Mouse (Mus musculus) stomach, embryonic 16.5 days (tissue): ENCODE measurements around the gene Sh3glb1. TPM values are rescaled to one million over a fixed set of nuclear protein-coding genes. Genes with fewer than 3 reads are reported as not detected.
"Not testable (repeated sequence)": the region's sequence is repeated elsewhere in the genome, so short reads cannot be mapped to it uniquely, and the experiment has no call there.

Source experiments
- ATAC-seq: fragments of 200-750 bp; cut with Nextera tagmentation; 2 replicates; pipeline ENCODE4 v1.8.0; 2017; ENCODE audit warnings: moderate number of reproducible peaks, moderate TSS enrichment; ENCODE audit not compliant: insufficient read depth, low FRiP score
- H3K27ac ChIP-seq: fragments of 300-500 bp; sonication (generic); 2 replicates; pipeline ENCODE4 v1.5.1; 2014; ENCODE audit warnings: low read length
- H3K27me3 ChIP-seq: fragments of 300-500 bp; sonication (generic); 2 replicates; pipeline ENCODE4 v1.6.1; 2014; ENCODE audit warnings: low read length, control low read depth, mixed read lengths; ENCODE audit not compliant: control insufficient read depth, insufficient read depth
- H3K36me3 ChIP-seq: fragments of 300-500 bp; sonication (generic); 2 replicates; pipeline ENCODE4 v1.6.1; 2014; ENCODE audit warnings: low read length; ENCODE audit not compliant: control insufficient read depth, insufficient read depth
- H3K4me1 ChIP-seq: fragments of 300-500 bp; sonication (generic); 2 replicates; pipeline ENCODE4 v1.6.1; 2014; ENCODE audit warnings: low read length, control low read depth, mixed read lengths; ENCODE audit not compliant: control insufficient read depth, insufficient read depth
- H3K4me2 ChIP-seq: fragments of 300-500 bp; sonication (generic); 2 replicates; pipeline ENCODE4 v1.6.1; 2014; ENCODE audit warnings: low read depth, low read length, mixed read lengths
- H3K4me3 ChIP-seq: fragments of 300-500 bp; sonication (generic); replicated peaks from 2 replicates; pipeline ENCODE4 v1.5.1; 2014; ENCODE audit warnings: mild to moderate bottlenecking, low read length
- H3K9ac ChIP-seq: fragments of 300-500 bp; sonication (generic); 2 replicates; pipeline ENCODE4 v1.6.1; 2014; ENCODE audit warnings: low read length
- H3K9me3 ChIP-seq: fragments of 300-500 bp; sonication (generic); replicated peaks from 2 replicates; pipeline ENCODE4 v1.6.1; 2016; ENCODE audit warnings: low read length, control low read depth; ENCODE audit not compliant: control insufficient read depth
- WGBS: fragments of 180-500 bp; shearing (Covaris S2); extraction: QIAGEN DNeasy Blood & Tissue Kit; methylation state at CpG from one replicate; pipeline ENCODE4 v1.1.7; 2014; 5-methylcytosine and 5-hydroxymethylcytosine counted together
- polyA plus RNA-seq: library from polyadenylated mRNA; unstranded; fragments of >200 nt; fragmentation: Nextera tagmentation; extraction: Ambion mirVana; gene quantifications from 2 replicates; pipeline ENCODE4 v1.2.1, GENCODE M21; 2015

The Sh3glb1 gene
- 89.3 and 91.0 TPM in 2 replicates for polyA plus RNA-seq

- peak within 1 kb of the TSS; percentile 71 for H3K4me3 ChIP-seq
- no peaks in the 10 kb centered on the region for H3K9me3 ChIP-seq
- H3K36me3 ChIP-seq: no peaks in the 10 kb centered on the region
- WGBS: under 1% methylated on average over 67 of the region's 98 CpGs
- peak within 1 kb of the TSS; percentile 98 for H3K9ac ChIP-seq
- peak; percentile 95 for ATAC-seq
- peak within 1 kb of the TSS; percentile 100 for H3K27ac ChIP-seq
- no peaks in the 10 kb centered on the region for H3K27me3 ChIP-seq
- H3K4me2 ChIP-seq: peak within 1 kb of the TSS; percentile 61
- peaks cover 30% of the 10 kb centered on the region for H3K4me1 ChIP-seq
These were observed at the start of gene Sh3glb1 for GRCm38 (mm10) chr3:144719901-144720747. Sh3glb1 (minus strand) TSS chr3:144720335.

DNA sequence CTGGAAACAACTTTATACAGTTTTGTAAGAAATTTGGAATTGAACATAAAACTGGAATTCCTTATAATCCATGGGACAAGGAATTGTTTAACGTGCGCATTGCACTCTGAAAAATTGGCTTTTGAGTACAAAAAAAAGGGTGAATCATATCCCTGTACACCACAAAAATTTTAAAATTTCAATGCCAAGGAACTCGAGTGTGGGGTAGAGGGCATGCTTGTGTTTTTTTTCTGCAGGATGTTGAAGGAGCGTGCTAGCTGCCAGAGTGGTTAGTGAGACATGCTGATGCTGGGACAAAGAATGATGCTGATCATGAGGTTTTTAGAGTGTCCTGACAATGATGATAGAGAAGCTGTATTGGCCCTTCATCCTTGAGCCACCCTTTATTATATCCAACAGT lies 45.0 kb upstream of the Sh3glb1 start:
- Histone ChIP-seq H3K9me3 (no peaks in the 10 kb centered on the region), H3K9ac (no peak overlapping the region), H3K4me3 (no peak overlapping the region), H3K4me1 (peaks cover 9% of the 10 kb centered on the region; the same call in 1 of the 2 replicates), H3K27ac (no peak overlapping the region), H3K36me3 (no peaks in the 10 kb centered on the region), H3K27me3 (no peaks in the 10 kb centered on the region), H3K4me2 (no peak overlapping the region)
- ATAC-seq: no peak
- 80% methylated on average over 4 of the region's 4 CpGs for WGBS

DNA sequence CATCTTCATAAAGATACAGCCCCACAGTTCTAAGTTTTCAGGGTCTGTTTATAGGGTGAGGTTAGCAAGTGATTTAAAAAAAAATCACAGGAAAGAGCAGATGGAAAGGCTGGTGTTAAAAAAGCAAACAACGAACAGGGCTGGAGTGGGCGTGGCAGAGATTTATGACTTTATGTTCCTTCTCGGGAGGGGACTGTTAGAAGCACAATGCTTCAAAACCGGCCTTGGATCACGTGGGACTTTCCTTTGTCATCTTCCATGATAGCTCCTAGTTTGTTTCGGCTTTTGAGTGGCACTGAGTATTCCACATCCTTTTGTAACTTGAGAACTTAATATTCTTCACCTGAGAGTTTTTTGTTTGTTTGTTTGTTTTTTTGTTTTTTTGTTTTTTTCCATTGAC lies 41.3 kb upstream of the Sh3glb1 start:
- Histone ChIP-seq H3K4me1 (peaks cover 12% of the 10 kb centered on the region; the same call in 1 of the 2 replicates), H3K4me2 (peak overlapping the region; percentile 45), H3K4me3 (no peak overlapping the region), H3K27ac (no peak overlapping the region; the same call in 1 of the 2 replicates), H3K27me3 (no peaks in the 10 kb centered on the region), H3K9me3 (no peaks in the 10 kb centered on the region), H3K36me3 (no peaks in the 10 kb centered on the region), H3K9ac (no peak overlapping the region)
- 25% methylated on average over 6 of the region's 6 CpGs for WGBS
- 0 out of 2 replicates have a peak, but pooled peaks have one; percentile 56 for ATAC-seq

- no peaks in the 10 kb centered on the region for H3K27me3 ChIP-seq
- peak; percentile 86 for ATAC-seq
- peak within 1 kb of the TSS; percentile 4; the same call in 1 of the 2 replicates for H3K4me3 ChIP-seq
- no peaks in the 10 kb centered on the region for H3K36me3 ChIP-seq
- no peaks in the 10 kb centered on the region for H3K9me3 ChIP-seq
- peak within 1 kb of the TSS; percentile 37; the same call in 1 of the 2 replicates for H3K27ac ChIP-seq
- 32% methylated on average over 9 of the region's 11 CpGs for WGBS
- peaks cover 12% of the 10 kb centered on the region; the same call in 1 of the 2 replicates for H3K4me1 ChIP-seq
- H3K4me2 ChIP-seq: peak within 1 kb of the TSS; percentile 45
- no peak within 1 kb of the TSS for H3K9ac ChIP-seq
These were observed 40.6 kb upstream of the Sh3glb1 start, which contains the start of gene Clca3a1 for GRCm38 (mm10) chr3:144760592-144761309. Clca3a1 (minus strand) TSS chr3:144760977.

DNA sequence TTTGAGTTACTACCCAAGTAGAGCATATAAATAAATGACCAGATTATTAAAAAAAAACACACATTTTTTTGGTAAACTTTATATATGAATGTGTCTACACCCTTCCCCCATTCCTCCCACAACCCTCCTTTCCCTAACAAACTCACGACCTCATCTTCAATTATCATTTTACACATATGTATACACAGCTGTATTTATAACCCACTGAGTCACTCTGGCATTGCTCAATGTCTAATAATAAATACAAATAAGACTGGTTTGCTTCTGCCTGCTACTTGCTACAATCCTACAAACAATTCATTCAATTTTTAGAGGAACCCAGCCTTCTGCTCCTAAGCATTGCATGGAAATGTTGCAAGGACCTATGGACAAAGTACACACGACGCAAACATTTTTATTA lies 39.6 kb upstream of the Sh3glb1 start:
- H3K4me1 ChIP-seq: peaks cover 12% of the 10 kb centered on the region; the same call in 1 of the 2 replicates
- no peaks in the 10 kb centered on the region for H3K27me3 ChIP-seq
- ATAC-seq: no peak
- no peaks in the 10 kb centered on the region for H3K36me3 ChIP-seq
- H3K27ac ChIP-seq: no peak overlapping the region
- H3K9ac ChIP-seq: no peak overlapping the region
- H3K4me2 ChIP-seq: no peak overlapping the region
- H3K9me3 ChIP-seq: no peaks in the 10 kb centered on the region
- WGBS: 64% methylated on average over 3 of the region's 3 CpGs
- H3K4me3 ChIP-seq: peak overlapping the region; percentile 4; the same call in 1 of the 2 replicates

GRCm38 (mm10) chr3:144756103-144756502 lies 36.0 kb upstream of the Sh3glb1 start:
- H3K9me3 ChIP-seq, H3K27ac ChIP-seq, H3K4me3 ChIP-seq, H3K4me1 ChIP-seq, H3K9ac ChIP-seq, H3K27me3 ChIP-seq, H3K4me2 ChIP-seq, H3K36me3 ChIP-seq, ATAC-seq: not testable (repeated sequence)
- 91% methylated on average over 8 of the region's 8 CpGs for WGBS

DNA sequence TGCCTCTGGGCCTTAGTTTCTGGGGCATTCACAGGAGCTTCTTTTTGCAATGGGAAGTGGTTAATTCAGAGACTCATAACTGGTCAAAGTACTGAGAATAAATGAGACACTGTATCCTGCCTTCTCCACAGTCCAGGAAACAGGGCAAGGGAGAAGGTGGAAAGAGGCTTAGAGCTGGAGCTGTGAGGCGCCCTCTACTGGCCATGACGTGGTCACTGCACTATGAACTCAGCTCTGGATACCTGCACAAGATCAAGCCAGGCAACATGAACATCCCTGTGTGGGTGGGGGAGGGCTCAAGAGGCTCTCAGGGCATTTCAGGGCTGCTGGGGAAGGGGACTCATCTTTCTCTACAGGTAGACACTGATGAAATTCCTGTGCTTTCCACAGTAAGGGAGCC lies 33.0 kb upstream of the Sh3glb1 start:
- WGBS: 3% methylated on average over 2 of the region's 2 CpGs
- ATAC-seq: no peak
- no peaks in the 10 kb centered on the region for H3K9me3 ChIP-seq

GRCm38 (mm10) chr3:144749062-144749963 lies 29.2 kb upstream of the Sh3glb1 start:
- not testable (repeated sequence) for H3K27ac ChIP-seq, H3K27me3 ChIP-seq, H3K9ac ChIP-seq, H3K4me2 ChIP-seq, H3K4me3 ChIP-seq, ATAC-seq, H3K9me3 ChIP-seq, H3K4me1 ChIP-seq, H3K36me3 ChIP-seq
- 65% methylated on average over 18 of the region's 21 CpGs for WGBS

More for the DNA sequence above, 33.0 kb upstream of the Sh3glb1 start:
- no peak overlapping the region for H3K27ac ChIP-seq
- H3K27me3 ChIP-seq: no peaks in the 10 kb centered on the region
- H3K36me3 ChIP-seq: no peaks in the 10 kb centered on the region
- no peak overlapping the region for H3K4me3 ChIP-seq
- no peak overlapping the region for H3K4me2 ChIP-seq
- H3K9ac ChIP-seq: no peak overlapping the region
- H3K4me1 ChIP-seq: no peaks in the 10 kb centered on the region
